Mouse (Mus musculus) spleen, postnatal 4 days (tissue): ENCODE measurements around the gene Asb13.

Experiments
- DNase-seq, 2 experiments: peaks; one replicate each; pipeline ENCODE4 v3.0.0; 2022; ENCODE audit warnings: low spot score in 2 of 2

Asb13 gene

DNA sequence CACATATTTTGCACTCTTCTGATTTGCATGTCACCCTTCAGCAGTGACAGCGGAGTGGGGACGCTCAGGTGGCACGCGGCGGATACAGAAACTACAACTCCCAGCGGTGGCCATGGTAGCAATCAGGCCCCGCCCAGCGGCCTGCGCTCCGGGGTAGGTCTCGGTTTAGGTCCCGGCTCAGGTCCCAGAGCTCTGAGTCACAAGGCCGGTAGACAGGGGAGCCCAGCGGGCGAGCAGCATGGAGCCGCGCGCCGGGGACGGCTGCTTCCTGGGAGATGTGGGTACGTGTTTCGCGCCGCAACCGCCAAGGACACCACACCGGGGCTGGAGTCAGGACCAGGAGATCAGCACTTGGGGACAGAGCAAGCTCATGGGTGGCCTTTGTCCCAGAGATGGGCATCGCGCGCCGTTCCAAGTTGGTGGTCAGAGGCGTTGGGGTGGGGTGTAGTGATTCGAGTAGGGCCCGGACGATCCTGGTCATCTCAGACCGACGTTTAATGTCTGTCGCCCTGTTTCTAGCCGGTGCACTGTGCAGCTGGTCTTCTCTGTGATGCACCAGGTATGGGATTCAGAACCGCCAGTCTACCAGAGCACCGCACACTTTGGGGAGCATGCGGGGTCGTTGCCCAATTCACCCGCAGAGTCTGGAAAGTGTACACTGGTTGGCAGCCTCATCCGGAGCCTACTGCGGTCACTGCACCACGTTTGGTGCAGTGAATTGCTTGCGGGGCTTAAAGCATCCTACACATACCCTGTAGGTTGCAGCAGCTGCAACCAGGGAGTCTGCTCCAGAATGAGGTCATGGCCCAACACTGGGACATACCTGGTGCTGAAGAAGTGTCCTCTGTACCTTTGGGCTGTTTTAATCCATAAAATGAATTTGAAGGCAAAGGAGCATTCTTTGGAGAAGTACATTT lies at the start of gene Asb13:
Gene Asb13 (plus strand): TSS at position 138 of the 917 bp plus-strand sequence.
- DNase-seq, result peak; percentile 78 to 87

DNA sequence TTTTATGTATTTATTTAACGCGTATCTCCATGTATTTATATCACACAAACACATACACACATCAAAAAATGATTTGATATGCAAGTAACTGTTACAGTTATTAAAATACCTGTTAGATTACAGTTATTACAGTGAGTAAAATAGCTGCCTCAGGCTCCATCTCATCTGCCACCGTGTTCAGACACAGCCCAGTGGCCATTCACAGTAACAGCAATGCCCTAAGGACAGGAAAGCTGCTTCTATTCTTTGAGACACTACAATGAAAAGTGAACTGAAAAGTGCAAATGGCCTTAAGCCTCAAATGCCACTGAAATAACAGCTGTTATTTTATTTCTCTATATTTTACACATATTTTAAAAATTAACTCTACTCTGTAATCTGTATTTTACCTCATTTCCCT lies 43.0 kb upstream of the Asb13 start:
- no peak for DNase-seq

DNA sequence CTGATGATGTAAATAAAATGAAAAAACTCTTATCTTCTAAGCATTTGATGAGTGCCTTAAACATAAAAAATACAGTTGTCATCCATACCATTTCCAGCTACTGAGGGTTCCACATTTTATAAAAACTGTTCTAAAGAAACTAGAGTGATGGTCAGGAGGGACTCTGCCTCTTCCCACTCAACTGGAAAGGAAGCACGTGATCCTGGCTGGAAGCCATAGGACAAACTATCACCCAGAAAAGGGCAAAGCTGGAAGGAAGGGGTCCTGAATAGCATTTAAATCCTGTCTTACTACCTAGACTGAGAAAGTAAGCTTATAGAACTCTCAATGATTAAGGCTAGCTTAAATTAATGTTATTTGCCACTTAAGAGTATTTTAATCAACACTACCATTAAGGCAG lies 39.5 kb upstream of the Asb13 start:
- DNase-seq, result no peak

DNA sequence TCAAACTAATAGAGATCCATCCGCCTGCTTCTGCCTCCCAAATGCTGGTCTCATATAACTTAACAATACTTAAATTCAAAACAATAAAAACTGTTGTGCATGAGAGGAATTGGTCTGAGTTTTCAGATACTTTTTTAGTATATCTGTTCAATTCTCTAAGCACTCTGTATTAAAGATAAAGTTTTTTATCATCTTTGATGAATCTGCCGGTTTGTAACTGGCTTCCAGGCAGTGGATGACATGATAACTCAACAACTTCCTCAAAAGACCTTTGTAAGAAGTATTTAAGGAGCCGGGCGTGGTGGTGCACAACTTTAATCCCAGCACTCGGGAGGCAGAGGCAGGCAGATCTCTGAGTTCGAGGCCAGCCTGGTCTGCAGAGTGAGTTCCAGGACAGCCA lies 37.6 kb upstream of the Asb13 start:
- DNase-seq, result no peak

DNA sequence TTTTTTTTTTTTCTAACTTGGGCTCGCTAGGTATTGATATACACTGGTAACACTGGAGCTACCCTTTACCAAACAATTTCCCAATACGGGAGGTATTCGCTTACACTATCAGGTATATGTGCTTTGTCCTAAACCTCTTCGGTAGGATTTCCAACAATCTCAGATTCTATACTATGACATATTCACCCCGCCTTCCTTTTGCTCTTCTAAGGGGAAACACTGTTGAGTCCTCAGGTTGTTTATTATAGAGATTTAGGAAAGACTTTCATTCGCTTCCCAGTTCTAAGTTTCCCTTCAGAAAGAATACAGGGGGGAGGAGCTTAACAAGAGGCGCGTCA lies 24.1 kb upstream of the Asb13 start:
- DNase-seq, result no peak

DNA sequence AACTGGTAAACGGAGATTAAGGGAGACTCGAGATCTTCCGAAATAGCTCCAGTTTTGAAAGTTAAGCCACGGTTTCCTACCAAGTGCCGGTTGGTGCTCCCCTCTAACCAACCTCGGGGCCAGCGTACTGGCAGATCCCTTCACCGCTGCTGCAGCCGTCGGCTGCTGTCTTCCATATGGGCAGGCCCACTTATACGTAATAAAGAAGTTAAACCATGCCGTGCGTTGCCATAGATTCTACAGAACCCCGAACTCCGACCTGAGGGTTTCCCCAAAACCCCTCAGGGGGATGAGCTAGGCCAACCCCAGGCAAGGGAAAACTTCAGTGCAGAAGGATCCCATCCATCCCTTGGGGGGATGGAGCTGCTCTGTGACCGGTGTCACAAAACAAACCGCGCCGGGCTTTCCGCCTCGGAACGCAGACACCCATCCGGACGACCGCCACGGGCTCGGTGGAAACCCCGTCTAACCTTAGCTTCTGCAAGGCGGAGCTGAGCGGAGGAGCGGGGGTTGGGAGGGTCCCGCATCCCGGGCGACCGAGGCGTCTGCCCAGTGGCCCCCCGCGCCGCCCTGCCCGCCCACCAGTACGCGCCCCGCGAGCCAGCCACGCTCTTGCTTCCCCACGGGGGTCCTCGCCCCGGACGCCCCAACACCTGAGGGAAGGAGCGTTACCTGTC lies 23.6 kb upstream of the Asb13 start:
- peak; percentile 48 to 79 for DNase-seq

DNA sequence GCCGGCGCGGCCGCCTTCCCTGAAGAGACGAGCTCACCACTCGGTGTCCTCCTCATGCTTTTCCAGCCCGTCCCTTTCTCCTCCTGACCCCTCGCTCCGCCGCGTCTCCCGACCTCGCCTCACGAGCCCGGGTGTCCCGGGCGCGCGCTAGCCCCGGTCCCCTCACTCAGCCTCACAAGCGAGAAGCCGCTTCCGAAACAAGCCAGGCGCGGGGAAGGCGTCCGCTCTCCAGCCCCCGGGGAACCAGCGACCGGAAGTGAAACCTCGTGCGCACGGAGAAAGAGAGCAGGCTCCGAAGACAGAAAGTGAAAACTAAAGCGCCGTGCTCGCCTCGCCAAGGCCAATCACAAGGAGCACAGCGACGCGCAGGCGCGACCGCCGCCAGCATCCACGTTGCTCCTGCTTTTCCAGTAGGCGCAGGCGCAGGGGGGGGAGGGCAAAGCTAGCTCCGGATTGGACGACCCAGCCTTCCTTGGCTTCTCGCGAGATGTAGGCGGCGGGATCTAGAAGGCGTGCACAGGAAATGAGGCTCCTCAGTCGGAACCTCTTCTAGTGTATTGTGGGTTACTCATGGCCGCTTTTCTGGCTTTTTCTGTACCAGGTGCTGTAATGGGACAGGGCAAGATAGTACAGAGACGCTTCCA lies 22.9 kb upstream of the Asb13 start, which contains the start of gene Fam208b:
Gene Fam208b (minus strand): TSS at position 314 of the 644 bp plus-strand sequence.
- peak; percentile 95 to 96 for DNase-seq

DNA sequence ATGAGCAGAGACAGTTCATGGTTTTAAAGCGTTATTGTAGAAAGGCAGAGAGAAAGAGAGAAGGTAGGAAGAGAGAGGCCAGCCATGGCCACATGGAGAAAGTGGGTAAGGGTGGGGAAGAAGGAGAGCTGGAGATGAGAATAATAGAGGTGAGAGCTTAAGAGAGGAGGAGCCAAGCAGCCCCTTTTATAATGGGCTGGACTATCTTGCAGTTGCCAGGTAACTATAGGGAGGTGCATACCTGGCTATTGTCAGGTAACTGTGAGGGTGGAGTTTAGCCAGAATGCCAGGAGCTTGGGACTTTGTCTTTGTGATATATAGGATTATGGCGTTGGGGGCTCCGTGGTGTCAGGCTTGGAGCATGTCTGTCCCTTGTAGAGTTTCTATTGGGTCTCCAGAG lies 6.7 kb upstream of the Asb13 start:
- no peak for DNase-seq

DNA sequence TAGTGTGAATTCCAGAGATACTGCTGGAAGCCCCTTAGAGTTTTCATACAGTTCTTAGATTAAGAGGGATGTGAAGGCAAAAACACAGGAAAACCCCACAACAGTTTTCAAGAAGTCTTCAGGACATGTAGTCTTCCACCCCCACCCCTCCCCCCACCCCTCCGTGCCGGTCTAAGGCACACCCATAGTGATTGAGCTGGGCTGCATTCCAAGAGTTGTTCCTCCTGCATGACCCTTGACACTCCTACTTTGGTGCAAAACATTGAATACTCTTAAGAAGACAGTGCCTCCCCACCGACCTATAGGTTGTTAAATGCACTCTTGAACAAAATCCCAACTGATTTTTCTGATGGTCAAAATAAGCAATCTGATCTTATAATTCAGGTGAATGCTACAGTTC lies 5.7 kb upstream of the Asb13 start:
- no peak for DNase-seq

DNA sequence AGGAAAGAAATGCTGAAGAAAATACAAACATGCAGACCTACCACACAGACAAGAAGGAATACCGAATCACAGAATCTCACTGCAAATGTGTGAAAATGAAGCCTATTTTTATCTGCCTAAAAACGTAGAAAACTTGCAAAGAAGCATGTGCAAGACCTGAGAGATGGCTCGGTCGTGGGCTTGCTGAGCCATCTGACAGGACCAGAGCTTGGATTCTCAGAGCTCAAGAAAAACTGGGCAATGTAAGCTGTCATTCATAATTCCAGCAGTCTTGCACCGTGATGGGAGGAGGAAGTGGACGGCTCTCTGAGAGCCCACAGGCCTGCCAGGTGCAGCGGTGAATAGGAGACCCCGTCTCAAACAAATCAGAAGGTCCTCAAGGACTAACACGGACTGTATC lies 1.3 kb upstream of the Asb13 start:
- no peak for DNase-seq

DNA sequence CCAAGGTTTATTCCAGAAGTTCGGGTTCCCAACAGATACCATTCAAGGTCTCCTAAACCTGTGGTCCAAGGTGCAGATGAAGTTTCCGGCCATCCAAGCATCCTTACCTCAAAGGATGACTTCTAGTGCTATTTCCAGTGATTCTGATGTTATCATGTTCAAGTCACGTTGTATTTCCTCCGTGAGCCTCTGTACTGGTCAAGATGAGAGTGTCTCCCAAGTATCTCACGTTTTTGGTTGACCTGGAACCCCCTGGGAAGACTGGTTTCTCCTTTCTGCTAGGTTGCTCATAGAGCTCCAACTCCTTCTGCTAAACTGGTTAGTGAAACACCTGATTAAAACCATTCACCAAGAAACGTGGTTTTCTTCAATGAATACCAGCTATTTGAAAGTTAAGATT lies 701 bp upstream of the Asb13 start:
- DNase-seq, result no peak

DNA sequence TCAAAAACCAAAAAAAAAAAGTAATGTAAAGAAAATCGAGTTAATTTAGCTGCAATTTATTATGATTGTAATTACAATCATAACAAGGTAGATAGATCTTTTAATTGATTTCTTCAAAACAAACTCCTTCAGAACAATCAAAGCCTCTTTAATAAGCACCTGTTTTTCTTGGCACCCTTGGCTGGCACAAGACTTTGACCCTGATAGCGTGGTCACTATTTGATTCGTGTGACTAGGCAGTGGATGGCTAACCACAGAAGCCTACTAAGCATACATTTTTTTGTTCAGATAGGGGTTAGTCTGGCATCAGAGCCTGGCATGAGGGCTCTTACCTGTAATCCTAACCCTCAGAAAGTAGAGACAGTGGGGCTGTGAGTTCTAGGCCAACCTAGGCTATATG lies 1.2 kb downstream of the Asb13 start:
- no peak for DNase-seq

DNA sequence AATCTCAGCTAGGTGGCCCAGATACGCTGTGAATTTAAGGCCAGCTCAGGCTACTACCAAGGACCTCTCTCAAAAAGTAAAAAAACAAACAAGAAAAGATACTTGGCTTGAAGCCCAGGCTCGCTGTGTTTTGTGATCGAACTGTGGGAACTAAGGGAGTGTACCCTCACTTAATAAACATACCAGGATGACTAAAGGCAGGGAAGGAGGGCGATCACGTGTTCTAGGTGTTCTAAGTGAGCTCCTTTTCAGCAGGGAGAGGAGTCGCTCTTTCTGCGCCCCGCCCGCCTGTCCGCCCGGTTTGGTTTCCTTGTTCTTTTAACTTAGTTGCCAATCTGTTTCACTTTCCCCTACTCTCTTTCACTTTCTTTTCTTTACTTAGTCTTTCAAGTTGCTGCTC lies 3.0 kb downstream of the Asb13 start:
- no peak for DNase-seq

DNA sequence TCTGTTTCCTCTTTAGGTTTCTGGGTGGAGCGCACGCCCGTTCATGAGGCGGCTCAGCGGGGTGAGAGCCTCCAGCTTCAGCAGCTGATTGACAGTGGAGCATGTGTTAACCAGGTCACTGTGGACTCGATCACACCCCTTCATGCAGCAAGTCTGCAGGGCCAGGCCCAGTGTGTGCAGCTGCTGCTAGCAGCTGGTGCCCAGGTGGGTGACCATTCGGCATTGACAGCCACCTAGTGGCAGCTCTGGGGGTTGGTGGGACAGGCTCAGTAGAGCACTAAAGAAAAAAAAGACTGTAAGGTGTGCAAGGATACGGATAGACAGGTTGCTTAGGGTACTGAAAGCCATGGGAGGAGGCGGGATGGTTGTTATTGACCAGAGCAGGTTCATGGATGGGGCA lies 8.2 kb downstream of the Asb13 start:
- peak; percentile 38 to 70 for DNase-seq

DNA sequence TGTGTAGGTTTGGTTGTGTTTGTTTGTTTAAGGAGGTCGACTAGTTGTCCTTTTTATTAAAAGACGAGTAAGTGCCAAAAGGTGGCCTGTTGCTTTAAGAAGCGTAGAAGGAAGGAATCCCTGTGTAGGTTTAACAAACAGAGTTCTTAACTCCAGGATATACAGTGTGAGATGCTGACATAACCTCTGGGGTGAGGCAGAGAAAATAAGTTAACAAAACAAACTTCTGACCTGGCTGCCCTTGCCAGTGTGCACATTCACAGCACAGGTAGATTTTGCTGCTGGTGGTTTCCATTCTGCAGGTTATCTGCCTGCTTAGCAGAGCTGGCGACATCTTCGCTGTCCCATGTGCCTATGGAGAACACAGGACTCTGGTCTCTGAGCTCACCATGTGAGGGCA lies 8.7 kb downstream of the Asb13 start:
- DNase-seq, result no peak

DNA sequence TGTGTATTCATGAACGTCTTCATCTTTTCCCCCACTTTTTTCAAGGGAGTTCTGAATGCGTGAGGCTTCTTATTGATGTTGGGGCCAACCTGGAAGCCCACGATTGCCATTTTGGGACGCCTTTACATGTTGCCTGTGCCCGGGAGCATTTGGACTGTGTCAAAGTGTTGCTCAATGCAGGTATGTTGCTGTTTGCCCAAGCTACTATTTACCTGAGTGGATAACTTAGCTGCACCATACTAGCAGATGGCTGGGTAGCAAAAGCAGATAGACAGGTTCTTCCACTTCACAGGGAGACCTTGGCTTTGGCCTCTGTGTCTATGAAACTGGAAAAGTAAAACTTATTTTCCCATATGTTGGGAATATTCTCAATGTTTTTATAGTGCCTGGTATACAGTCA lies 11.0 kb downstream of the Asb13 start:
- DNase-seq, result no peak

DNA sequence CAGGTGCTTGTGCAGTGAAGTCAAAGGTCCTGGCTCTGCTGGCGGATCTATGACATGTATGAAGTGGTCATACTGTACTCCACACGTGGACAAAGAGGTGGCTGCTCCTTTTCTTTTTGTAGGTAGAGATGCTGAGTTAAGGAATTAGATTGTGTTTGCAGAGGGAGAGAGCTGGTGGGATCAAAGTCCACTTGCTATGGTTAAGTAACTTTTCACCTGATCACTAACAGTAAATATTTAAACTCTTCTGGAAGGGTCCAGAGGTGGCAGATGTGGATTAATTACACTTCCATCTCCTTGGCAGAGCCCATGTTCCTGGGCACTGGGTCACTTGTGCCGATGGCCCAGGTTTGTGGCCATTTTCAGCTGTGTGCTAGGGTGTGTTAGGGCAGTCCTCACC lies 12.1 kb downstream of the Asb13 start:
- DNase-seq, result no peak

DNA sequence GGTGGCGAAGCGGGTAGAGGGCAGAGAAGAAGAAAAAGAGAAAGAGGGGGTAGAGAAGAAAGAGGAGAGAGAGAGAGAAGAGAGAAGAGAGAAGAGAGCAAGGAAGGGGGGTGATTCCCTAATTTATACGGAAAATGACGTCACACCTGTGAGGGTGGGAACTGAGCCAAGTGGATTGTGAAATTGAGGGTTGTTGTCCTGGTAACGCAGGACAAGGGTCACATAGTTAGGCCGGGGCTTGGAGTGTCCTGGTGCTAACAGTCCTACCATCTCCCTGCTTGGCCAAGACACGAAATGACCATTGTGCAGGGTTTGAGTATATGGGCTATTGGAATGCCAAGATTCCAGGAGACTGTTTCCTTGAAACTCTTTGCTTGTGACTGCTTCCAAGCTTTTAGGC lies 12.7 kb downstream of the Asb13 start:
- no peak for DNase-seq

DNA sequence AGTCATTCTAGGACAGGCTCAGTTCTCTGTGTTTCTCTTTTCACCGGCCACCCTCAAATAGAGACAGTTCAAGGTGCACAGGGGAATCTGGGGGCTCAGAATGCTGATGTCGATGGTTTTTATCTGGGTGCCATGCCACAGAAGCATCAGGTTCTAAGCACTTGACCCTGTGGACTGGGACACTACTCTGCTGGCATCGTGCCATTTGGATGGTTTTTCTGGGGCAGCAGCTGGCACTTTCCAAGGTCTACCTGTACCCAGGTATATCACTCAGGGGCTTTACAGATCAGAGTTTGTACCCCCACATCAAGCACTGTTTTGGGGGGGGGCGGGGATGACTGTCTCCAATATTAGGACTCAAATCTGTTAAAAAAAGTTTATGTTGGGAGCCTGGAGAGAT lies 16.7 kb downstream of the Asb13 start:
- DNase-seq, result no peak

DNA sequence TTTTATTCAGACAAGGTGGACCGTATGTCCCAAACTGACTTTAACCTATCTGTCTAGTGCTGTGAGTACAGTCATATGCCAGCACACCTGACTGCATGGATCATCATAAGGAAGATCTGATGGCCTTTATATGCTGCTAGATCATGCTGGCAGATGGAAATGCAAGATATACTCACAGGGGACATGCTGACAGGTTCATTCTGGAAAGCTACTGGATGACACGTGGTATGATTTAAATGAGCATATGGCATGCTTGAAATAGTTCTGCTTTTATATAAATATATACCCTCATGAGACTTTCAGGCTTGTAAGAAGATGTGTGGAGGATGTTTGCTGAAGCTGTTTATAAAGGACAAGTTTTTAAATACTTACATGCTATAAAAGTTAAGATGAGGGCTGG lies 20.6 kb downstream of the Asb13 start:
- no peak for DNase-seq

DNA sequence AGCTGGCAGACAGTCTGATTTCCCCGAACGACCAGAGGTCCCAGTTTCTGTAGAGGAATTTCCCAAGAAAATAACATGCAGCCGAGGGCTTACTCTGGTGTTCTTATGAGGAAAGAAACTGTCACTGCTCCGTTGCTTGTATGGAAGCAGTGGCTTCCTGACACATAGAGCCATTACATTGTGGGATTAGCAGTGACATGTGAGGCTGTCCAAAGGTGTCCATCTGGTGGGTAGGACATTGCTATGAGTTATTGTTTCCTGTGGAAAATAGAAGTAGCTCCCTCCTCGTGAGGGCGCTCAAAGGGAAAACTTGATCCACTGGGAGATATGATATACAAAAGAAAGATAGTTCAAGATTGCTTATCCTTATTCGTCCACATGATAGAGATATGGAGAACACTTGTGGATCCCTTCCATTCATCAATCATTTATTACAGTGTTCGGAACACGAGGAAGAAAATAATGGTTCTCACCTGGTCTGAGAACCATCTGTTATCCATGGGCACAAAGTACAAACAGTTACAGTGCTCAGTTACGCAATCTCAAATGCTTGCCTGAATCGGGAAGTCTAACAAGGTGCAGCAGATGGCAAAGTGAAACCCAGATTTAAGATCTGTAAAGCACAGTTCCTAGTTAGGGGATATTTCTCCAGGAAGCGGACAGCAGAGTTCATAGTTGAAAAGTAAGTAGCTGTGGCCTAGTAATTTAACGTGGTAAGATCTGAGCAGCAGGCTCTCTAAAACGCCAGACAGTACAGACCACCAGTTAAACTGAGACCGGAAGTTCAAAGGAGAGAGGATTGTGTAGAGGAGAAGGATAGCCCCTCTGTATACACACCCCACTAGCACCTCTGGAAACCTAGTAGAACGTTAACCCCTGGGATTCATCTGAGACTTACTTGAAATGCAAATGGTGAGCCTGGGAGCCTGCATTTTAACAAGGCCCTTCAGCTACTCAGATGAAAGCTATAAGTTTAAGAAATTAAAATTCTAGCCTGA lies 25.6 kb downstream of the Asb13 start:
- DNase-seq, result no peak

DNA sequence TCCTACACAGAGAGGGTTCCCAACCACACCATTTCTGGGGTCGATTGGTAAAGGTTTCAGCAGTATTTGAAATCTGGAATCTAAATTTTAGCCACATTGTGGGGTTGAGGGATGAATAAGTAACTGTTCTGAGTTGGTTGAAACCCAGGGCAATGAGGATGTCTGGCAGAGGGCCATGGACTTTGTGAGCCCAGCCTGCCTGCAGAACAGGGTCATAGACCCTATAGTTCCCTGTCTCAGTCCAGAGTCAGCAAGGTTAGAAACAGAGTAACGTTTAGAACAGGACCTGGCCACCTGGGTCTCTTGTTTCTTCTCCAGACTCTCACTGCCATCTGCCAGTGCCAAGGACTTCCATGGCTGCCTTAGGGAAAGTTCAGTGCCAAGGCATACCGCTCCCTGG lies 30.4 kb downstream of the Asb13 start:
- no peak for DNase-seq
